Mouse (Mus musculus): ENCODE results near the gene Krt81. TPM values are rescaled to one million over a fixed set of nuclear protein-coding genes. Genes with fewer than 3 reads are reported as not detected.

Krt81 gene
- not detected for total RNA-seq (2021)

DNA sequence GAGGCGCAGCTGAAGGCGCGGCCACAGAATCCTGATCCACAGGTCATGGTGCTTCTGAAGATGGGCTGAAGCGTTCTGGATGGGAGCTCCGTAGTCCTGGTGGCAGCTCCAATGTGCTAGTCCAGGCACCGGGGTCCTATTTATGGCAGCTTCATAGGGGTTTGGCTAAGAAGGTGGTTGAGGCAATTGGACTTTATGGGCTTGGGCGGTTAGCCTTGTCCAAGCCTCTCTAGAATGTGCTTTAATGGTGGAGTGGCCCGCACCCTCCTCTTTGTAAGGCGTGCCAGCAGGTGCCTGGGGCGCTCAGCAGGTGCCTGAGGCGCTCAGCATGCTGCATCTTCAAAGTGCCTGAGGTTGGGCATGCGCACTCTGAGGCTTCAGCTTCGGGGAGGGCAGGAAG is at the start of gene Krt81:
Gene Krt81, minus strand, starts transcription at position 101 of the 400 bp plus-strand sequence.
- intact Hi-C loops (cut with DNase I), result no loop called here
- DNase-seq (ENCODE audit: low spot score in 2 of 2), result no peak

DNA sequence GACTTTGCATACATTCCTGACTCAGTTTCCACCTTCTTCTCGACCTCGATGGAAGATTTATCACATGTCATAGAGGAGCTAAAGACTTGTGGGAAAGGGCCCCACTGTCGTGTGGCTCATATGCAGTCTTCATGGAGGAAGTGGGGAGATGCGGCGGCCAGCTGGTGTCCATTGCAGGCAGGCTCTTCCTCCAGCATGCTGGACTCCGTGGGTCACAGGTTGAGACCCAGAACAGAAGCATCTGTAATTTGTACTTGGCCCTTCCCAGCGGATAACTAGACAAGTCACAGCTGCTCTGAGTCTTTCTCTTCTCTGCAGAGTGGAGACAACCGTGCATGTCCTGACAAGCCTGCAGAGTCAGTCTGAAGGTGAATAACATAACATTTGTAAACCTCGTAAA is 44.7 kb upstream of the Krt81 start:
- intact Hi-C loops (cut with DNase I), result no loop called here
- DNase-seq (ENCODE audit: low spot score in 2 of 2), result no peak

DNA sequence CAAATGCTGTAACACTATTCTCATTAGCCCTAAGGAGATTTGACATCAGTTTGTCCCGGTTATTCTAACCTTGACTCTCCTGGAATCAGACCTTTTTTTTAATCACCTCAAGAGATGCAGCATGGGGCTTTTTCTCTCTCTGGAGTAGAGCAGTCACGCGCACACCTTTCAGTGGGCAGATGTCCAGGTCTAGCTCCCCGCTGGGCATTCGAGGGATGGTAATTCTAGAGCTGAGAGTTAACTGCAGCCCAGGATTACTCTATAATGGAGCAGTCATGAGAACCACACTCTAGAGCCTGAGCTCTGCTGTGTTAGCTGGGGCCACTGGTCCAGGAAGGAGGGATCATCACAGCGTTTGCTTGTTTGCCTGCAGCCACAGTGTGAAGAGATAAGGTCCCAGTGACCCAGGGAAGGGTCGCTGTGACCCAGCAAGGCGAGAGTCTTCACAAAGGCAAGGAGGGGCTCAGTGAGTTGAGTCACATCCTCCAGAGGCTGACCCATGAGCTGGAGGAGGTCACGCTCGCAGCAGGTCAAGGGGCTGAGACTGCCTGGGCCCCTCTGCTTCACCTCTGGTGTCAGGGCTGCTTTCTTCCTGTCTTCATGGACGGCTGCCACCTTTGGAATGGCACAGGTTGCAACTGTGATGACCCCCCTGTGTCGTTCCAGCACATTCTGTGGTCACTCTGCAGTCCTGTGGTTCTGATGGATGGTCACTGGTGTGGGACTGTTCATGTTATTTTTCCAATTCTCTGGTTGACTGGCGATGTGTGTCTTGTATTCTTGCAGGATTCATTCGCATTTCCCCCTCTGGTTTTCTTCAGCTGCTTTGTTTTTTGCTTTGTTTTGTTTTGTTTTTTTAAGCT is 43.6 kb upstream of the Krt81 start:
- intact Hi-C loops (cut with DNase I), result no loop called here
- DNase-seq (ENCODE audit: low spot score in 2 of 2), result no peak

DNA sequence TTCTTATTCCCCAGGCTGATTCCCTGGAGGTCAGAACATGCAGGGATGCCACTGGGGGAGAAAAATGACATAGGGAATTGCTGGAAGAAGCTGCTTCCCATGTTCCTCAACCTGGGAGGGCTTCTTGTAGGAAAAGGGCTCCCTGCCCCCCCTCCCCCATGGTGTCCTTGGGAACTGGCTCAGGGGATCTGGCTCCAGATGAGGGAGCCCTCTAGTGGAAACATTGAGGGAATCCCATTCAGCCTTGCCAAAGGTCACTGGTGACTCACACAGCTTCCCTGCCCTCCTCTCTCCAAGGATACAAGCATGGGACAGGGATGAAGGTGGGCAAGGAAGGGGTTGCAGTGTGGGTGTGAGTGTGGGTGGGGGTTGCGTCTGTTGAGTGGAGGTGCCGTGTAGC is 33.6 kb upstream of the Krt81 start:
- intact Hi-C loops (cut with DNase I), result loop anchor here (5.0 kb wide), 1 partner anchor 160 kb away; no protein-coding TSS in a partner anchor
- no peak for DNase-seq (ENCODE audit: low spot score in 2 of 2)

- no peak for DNase-seq (ENCODE audit: low spot score in 2 of 2)
- intact Hi-C loops (cut with DNase I), result loop anchor here (5.0 kb wide), 1 partner anchor 158 kb away; no protein-coding TSS in a partner anchor
These were observed 31.7 kb upstream of the Krt81 start for GRCm38 (mm10) chr15:101495266-101495665.

- DNase-seq (ENCODE audit: low spot score in 2 of 2), result no peak
- intact Hi-C loops (cut with DNase I), result no loop called here
These were observed 30.7 kb upstream of the Krt81 start for GRCm38 (mm10) chr15:101494203-101494602.

GRCm38 (mm10) chr15:101493713-101494112 is 30.2 kb upstream of the Krt81 start:
- no peak for DNase-seq (ENCODE audit: low spot score in 2 of 2)
- intact Hi-C loops (cut with DNase I), result no loop called here

- DNase-seq (ENCODE audit: low spot score in 2 of 2), result no peak
- intact Hi-C loops (cut with DNase I), result no loop called here
These were observed 29.2 kb upstream of the Krt81 start for GRCm38 (mm10) chr15:101492718-101493117.

DNA sequence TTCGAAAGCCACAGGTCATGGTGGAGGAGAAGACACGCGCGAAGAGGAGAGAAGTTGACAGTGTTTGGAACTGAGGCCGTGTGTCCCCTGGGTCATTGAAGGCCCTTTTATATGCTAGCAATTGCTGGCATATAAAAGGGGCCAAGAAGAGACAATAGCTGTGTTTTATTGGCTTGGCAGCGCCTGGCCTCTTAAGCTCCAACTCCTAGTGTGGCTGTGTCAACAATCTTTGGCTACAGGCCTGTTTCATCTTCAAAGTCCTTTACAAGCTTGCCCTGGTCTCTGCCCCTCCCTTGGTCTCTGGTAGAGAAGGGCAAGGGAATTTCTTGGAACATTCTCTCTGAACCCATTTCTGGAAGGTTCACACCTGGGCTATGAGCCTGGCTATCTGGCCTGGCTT is 27.9 kb upstream of the Krt81 start, which contains the start of gene Krt83:
Gene Krt83, minus strand, starts transcription at position 82 of the 400 bp plus-strand sequence.
- no peak for DNase-seq (ENCODE audit: low spot score in 2 of 2)
- intact Hi-C loops (cut with DNase I), result no loop called here

GRCm38 (mm10) chr15:101485911-101486635 is 22.5 kb upstream of the Krt81 start:
- intact Hi-C loops (cut with DNase I), result no loop called here

DNA sequence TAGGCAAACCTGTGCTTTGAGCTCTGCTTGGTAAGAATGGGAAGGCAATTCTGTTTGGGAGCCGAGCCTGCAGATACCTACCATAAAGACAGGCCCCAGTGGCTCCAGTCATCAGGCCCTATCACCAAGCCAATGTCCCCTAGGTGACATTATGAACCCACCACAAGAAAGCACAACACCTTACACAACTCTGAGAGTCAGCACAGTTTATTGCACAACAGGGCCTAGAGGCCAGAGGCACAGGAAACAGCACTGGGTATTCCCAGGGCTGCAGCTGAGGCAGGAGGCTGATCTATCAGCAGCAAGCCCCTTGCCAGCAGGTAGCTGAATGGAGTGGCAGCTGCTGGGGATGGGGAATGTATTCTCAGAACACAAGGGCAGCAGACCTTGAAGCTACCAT is 21.4 kb upstream of the Krt81 start:
- no peak for DNase-seq (ENCODE audit: low spot score in 2 of 2)
- intact Hi-C loops (cut with DNase I), result no loop called here

More at GRCm38 (mm10) chr15:101485911-101486635, 22.5 kb upstream of the Krt81 start:
- peak; percentile 33 to 54 for DNase-seq (ENCODE audit: low spot score in 2 of 2)

- intact Hi-C loops (cut with DNase I), result no loop called here
- no peak for DNase-seq (ENCODE audit: low spot score in 2 of 2)
These were observed 20.1 kb upstream of the Krt81 start for GRCm38 (mm10) chr15:101483646-101484045.

- DNase-seq (ENCODE audit: low spot score in 2 of 2), result no peak
- intact Hi-C loops (cut with DNase I), result no loop called here
These were observed 18.5 kb upstream of the Krt81 start for GRCm38 (mm10) chr15:101482056-101482455.

GRCm38 (mm10) chr15:101479666-101480060 is 16.1 kb upstream of the Krt81 start:
- intact Hi-C loops (cut with DNase I), result no loop called here
- no peak for DNase-seq (ENCODE audit: low spot score in 2 of 2)

DNA sequence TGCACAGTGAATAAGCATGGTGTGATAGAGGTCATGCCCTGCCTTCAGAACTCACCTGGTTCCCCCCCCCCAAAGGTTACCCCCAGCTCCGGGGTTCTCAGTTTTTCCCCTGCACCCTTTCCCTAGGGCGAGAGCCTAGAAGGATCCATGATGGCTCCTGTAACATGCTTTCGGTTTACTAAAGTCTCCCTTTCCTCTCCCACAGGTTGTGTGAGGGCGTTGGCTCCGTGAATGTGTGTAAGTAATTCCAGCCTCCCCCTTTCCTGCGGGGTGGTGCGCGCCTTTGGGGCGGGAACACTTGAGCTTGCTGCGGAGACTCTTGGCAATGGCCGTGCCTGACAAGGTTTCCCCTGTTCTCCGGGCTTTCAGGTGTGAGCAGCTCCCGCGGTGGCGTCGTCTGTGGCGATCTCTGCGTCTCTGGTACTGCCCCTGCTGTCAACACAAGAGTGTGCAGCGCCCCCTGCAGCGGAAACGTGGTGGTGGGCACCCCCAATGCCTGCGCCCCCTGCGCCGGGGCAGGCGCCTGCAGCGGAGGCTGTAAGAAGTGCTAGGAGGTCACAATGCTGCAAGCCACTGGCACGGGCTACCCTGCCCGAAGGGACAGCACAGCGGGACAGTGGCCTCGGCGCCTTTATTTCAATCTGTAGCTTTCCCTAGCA is 15.6 kb upstream of the Krt81 start:
- DNase-seq (ENCODE audit: low spot score in 2 of 2), result peak; percentile 24 to 45

GRCm38 (mm10) chr15:101472952-101473528 is 9.5 kb upstream of the Krt81 start, which contains the start of gene Krt86:
Gene Krt86 (plus strand): TSS chr15:101473478.
- intact Hi-C loops (cut with DNase I), result no loop called here
- DNase-seq (ENCODE audit: low spot score in 2 of 2), result no peak

More for the DNA sequence above, 15.6 kb upstream of the Krt81 start:
- intact Hi-C loops (cut with DNase I), result no loop called here

DNA sequence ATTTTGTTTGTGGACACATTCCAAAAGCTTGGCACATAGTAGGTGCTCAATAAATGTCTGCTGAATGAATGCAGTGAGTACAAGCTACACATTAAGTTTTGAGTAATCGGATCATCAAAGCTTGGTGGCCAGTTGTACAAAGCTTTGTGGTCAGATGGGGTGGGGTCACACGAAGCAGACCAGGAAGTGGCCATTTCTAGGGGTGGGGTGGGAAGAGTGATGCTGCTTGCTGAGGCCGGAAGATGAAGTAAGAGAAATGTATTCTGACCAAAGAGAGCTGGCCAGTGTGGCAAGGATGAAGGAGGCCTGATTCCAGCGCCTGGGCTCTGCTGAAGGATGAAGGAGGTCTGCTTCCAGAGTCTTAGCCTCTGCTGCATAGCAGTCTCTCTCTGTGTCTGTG is 5.5 kb upstream of the Krt81 start:
- intact Hi-C loops (cut with DNase I), result no loop called here
- DNase-seq (ENCODE audit: low spot score in 2 of 2), result no peak

DNA sequence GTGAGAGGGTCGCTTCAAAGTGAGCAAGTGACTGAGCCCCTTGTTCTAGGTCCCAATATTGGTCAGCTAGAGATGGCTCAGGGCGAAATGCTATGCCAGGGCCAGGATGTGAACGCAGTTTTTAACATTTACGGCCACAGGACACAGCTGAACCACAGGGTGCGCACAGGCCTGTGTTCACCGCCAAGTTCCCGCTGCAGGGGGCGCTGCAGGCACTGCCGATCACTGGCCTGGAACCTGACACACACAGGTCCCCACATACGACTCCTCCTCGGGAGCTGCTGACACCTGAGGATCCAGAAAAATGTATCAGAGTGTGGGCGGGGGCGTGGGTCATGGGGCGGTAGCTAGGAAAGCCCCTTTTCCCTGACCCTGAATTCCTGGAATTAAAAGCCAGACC is 4.3 kb downstream of the Krt81 start:
- intact Hi-C loops (cut with DNase I), result no loop called here
- no peak for DNase-seq (ENCODE audit: low spot score in 2 of 2)

GRCm38 (mm10) chr15:101458361-101458930 is 5.1 kb downstream of the Krt81 start:
- intact Hi-C loops (cut with DNase I), result no loop called here
- no peak for DNase-seq (ENCODE audit: low spot score in 2 of 2)
